Mouse (Mus musculus) kidney, postnatal 36 days (tissue): ENCODE results near the gene Tigar.

ENCODE experiments used
- DNase-seq, 2 experiments: peaks; one replicate each; pipeline ENCODE4 v3.0.0; 2021 to 2022; ENCODE audit warnings: mixed read lengths in 2 of 2

Tigar gene

DNA sequence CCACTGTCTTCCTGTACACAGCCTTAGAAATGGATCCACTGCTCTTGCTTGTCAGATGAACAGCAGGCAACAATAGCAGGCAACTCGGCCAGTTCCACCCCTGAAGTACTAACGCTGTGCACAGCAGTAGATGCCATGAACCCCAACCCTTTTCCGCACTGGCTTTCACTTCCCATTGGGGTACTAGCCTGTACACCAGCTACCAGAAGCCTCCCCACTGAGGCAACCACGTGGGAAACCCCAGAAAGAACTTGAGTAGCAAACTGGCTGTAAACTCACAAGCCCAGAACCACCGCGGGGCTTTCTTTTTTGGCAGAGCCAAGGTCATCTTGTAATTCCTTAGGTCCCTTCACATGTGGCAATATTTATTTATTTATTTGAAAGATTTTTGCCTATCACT is 27.5 kb downstream of the Tigar start:
- no peak for DNase-seq

DNA sequence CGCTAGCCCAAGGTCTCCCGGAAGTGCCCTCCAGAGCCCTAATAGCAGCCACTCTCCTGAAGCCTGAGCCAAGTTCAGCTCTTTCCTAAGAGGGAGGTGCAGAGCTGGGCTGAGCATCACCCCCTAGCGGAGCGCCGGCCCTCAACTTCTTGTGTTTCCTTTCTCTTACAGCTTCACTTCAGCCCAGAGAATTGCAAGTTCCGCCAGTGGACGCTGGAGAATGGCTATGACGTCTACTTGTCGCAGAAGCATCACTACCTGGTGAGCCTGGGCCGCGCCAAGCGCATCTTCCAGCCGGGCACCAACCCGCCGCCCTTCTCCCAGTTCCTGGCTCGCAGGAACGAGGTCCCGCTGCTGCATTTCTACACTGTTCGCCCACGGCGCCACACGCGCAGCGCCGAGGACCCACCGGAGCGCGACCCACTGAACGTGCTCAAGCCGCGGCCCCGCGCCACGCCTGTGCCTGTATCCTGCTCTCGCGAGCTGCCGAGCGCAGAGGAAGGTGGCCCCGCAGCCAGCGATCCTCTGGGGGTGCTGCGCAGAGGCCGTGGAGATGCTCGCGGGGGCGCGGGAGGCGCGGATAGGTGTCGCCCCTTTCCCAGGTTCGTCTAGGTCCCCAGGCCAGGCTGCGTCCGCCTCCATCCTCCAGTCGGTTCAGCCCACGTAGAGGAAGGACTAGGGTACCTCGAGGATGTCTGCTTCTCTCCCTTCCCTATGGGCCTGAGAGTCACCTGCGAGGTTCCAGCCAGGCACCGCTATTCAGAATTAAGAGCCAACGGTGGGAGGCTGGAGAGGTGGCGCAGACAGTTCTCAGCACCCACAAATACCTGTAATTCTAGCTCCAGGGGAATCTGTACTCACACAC is 29.3 kb downstream of the Tigar start:
- peak; percentile 3 to 37 for DNase-seq

DNA sequence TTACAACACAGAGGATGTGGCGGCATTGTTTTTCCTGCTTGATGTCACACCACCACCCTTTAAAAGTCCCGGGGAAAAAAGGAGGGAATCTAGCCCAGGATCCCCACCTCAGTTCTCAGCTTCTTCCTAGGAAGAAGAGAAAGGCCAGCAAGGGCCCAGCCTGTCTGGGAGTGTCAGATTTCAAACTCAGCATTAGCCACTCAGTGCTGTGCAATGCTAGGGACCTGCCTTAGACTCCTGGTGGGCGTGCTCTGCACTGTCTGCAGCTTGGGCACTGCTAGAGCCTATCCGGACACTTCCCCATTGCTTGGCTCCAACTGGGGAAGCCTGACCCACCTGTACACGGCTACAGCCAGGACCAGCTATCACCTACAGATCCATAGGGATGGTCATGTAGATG is 36.5 kb downstream of the Tigar start, which contains the start of gene Fgf23:
Gene Fgf23, plus strand, starts transcription at position 86 of the 400 bp plus-strand sequence.
- no peak for DNase-seq

GRCm38 (mm10) chr6:127064815-127065214 is 44.5 kb downstream of the Tigar start:
- DNase-seq, result no peak

DNA sequence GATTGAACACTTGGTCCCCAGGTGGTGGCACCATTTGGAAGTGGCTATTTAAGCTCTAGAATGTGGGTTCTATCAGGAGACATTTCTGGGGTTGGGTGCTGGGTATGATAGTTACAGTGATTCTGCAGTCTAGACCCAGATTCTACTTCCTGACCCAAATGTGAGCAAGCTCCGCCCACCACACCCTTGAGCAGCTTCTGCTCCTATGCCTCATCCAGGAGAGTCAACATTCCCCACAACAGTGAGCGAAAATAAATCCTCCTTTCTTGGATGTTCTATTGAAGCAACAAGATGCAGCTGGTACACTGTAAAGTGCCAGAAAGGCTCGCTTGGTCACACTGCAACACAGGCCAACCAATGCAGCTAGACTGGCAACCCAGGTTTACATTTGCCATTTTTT is 45.4 kb downstream of the Tigar start:
- no peak for DNase-seq

GRCm38 (mm10) chr6:127059975-127060374 is 49.4 kb downstream of the Tigar start:
- no peak for DNase-seq

- DNase-seq, result no peak
These were observed 52.3 kb downstream of the Tigar start for GRCm38 (mm10) chr6:127056990-127057588.

GRCm38 (mm10) chr6:127050847-127051246 is 58.5 kb downstream of the Tigar start:
- DNase-seq, result no peak

GRCm38 (mm10) chr6:127044909-127045308 is 64.4 kb downstream of the Tigar start:
- DNase-seq, result no peak
